Mouse (Mus musculus): ENCODE data around the gene Fads1. TPM values are rescaled to one million over a fixed set of nuclear protein-coding genes. Genes with fewer than 3 reads are reported as not detected.

The Fads1 gene
- polyA plus RNA-seq, 1 experiment from 2014 or later: 39.8 TPM

DNA sequence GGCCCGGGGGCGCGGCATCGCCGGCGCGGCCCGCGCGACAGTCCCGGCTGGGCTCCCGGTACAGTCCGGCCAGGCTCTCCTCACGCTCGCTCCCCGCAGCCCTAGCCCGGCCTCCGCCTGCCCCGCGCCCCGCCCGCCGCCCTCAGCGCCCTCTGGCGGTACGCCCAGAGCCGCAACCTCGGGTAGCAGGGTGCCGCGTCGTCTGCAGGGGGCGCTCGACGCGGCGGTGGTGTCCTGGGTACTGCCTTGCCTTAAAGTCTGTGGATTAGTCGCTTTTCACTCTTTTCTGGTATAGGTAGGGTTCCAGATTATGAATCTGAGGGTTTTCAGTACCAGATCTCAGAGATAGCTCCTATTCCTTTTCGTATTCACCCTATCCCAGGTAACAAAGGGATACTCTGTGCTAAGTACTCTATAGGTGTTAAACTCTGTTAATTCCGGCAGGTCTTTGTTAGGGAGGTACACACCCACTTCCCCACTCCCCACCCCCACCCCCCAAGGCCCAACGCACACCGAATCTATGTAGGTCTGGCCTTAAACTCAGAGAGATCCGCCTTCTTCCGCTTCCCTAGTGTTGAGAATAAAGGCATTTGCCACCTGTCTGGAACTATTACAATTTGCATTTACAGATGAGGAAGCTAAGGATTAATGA is 58.1 kb downstream of the Fads1 start, which contains the start of gene Myrf:
Gene Myrf, minus strand, starts transcription at position 95 of the 652 bp plus-strand sequence.
- H3K36me3 ChIP-seq (ENCODE audit: control insufficient read depth, insufficient read depth): no peaks in the 10 kb centered on the region
- H3K9me3 ChIP-seq (replicated peaks; ENCODE audit: control insufficient read depth, low read length): no peaks in the 10 kb centered on the region
- H3K4me1 ChIP-seq (ENCODE audit: control insufficient read depth, insufficient read depth, low read length): 0 out of 2 replicates have a peak, but pooled peaks cover 2% of the 10 kb centered on the region
- peak within 1 kb of the TSS; percentile 90 for H3K4me2 ChIP-seq (ENCODE audit: low read depth, low read length)
- peak within 1 kb of the TSS; percentile 71 for H3K9ac ChIP-seq (ENCODE audit: low read length)
- peak within 1 kb of the TSS; percentile 60 for H3K4me3 ChIP-seq (ENCODE audit: low read length)
- H3K27me3 ChIP-seq (ENCODE audit: control insufficient read depth, insufficient read depth, low read length): peaks cover 9% of the 10 kb centered on the region
- WGBS: 8% methylated on average over 43 of the region's 43 CpGs
- no peak within 1 kb of the TSS for H3K27ac ChIP-seq (ENCODE audit: low read length)
- peak; percentile 71 for ATAC-seq (replicated peaks; ENCODE audit: extremely low read depth, insufficient read depth, low FRiP score)

DNA sequence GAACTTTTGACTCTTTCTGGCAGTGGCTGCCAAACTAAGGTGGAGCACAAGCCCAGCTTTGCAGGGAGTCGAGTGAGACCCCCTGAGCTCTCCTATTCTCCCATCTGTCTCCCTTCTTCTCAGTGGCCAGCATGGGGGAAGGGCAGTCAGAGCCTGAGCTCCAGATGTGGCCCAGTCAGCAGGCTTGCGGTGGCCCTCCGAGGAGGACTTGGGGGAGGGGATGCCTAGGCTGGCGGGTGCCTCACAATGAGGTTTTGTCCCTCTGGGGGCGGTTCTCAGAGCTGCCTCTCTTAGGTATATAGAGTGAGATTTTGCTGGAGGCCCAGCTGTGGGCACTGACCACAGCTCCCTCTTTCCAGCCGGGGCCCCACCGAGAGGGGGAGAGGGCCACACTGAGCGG is 60.2 kb downstream of the Fads1 start:
- Histone ChIP-seq H3K4me2 (ENCODE audit: low read depth, low read length) (no peak overlapping the region), H3K27ac (ENCODE audit: low read length) (no peak overlapping the region), H3K4me3 (ENCODE audit: low read length) (no peak overlapping the region), H3K9me3 (replicated peaks; ENCODE audit: control insufficient read depth, low read length) (no peaks in the 10 kb centered on the region), H3K9ac (ENCODE audit: low read length) (no peak overlapping the region), H3K27me3 (ENCODE audit: control insufficient read depth, insufficient read depth, low read length) (peaks cover 9% of the 10 kb centered on the region), H3K36me3 (ENCODE audit: control insufficient read depth, insufficient read depth) (no peaks in the 10 kb centered on the region), H3K4me1 (ENCODE audit: control insufficient read depth, insufficient read depth, low read length) (peaks cover 5% of the 10 kb centered on the region; the same call in 1 of the 2 replicates)
- WGBS: 27% methylated on average over 8 of the region's 8 CpGs
- no peak for ATAC-seq (replicated peaks; ENCODE audit: extremely low read depth, insufficient read depth, low FRiP score)

DNA sequence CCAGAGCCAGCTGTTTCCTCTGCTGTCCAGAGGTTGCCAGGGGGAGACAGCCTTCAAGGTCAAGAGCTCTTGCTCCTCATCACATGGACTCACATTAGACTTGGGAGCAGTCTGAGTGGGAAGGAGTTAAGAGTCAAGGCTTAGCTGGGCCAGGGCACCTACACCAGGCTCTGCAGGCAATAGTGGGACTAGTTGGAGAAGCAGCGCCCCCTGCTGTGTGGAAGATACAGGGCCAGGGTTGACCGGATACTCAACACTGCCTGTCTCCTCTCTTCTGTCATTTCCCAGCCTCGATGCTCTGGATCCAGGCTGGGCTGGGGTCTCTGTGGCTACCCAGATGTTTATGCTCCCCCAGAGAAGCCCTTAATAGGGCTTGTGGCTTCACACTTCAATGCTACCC is 61.5 kb downstream of the Fads1 start:
- no peak overlapping the region for H3K4me2 ChIP-seq (ENCODE audit: low read depth, low read length)
- no peaks in the 10 kb centered on the region for H3K36me3 ChIP-seq (ENCODE audit: control insufficient read depth, insufficient read depth)
- ATAC-seq (replicated peaks; ENCODE audit: extremely low read depth, insufficient read depth, low FRiP score): no peak
- H3K27me3 ChIP-seq (ENCODE audit: control insufficient read depth, insufficient read depth, low read length): peaks cover 5% of the 10 kb centered on the region; the same call in 1 of the 2 replicates
- H3K4me3 ChIP-seq (ENCODE audit: low read length): no peak overlapping the region
- no peaks in the 10 kb centered on the region for H3K9me3 ChIP-seq (replicated peaks; ENCODE audit: control insufficient read depth, low read length)
- H3K9ac ChIP-seq (ENCODE audit: low read length): no peak overlapping the region
- H3K4me1 ChIP-seq (ENCODE audit: control insufficient read depth, insufficient read depth, low read length): peaks cover 9% of the 10 kb centered on the region; the same call in 1 of the 2 replicates
- H3K27ac ChIP-seq (ENCODE audit: low read length): no peak overlapping the region
- WGBS: 14% methylated on average over 3 of the region's 3 CpGs

Small RNAs within 50 kb of the gene (microRNA-seq; reads per million reads assigned to microRNA genes)
- gene Mir6993: not detected

Other genes starting within 250 kb of the Fads1 start
- gene Fth1, start 202.3 kb upstream of the Fads1 start, polyA plus RNA-seq (2015; fragmentation: Nextera tagmentation; extraction: Ambion mirVana): 1,934 and 2,252 TPM in 2 replicates
- gene Best1, start 181.3 kb upstream of the Fads1 start, polyA plus RNA-seq (2015; fragmentation: Nextera tagmentation; extraction: Ambion mirVana): 0.28 and 0.30 TPM in 2 replicates
- 22.1 and 24.0 TPM in 2 replicates for gene Rab3il1, start 181.2 kb upstream of the Fads1 start, polyA plus RNA-seq (2015; fragmentation: Nextera tagmentation; extraction: Ambion mirVana)
- 31.5 and 46.1 TPM in 2 replicates for gene Fads3, start 141.3 kb upstream of the Fads1 start, polyA plus RNA-seq (2015; fragmentation: Nextera tagmentation; extraction: Ambion mirVana)
- gene Fads2, start 81.1 kb upstream of the Fads1 start, polyA plus RNA-seq (2015; fragmentation: Nextera tagmentation; extraction: Ambion mirVana): 31.5 and 31.7 TPM in 2 replicates
- gene Tmem258, start 21.1 kb downstream of the Fads1 start, polyA plus RNA-seq (2015; fragmentation: Nextera tagmentation; extraction: Ambion mirVana): 323 and 360 TPM in 2 replicates
- 51.6 and 54.9 TPM in 2 replicates for gene Fen1, start 21.3 kb downstream of the Fads1 start, polyA plus RNA-seq (2015; fragmentation: Nextera tagmentation; extraction: Ambion mirVana)
- gene Myrf, start 57.9 kb downstream of the Fads1 start, polyA plus RNA-seq (2015; fragmentation: Nextera tagmentation; extraction: Ambion mirVana): 4.2 TPM in 2 replicates
- gene Dagla, start 122.0 kb downstream of the Fads1 start, polyA plus RNA-seq (2015; fragmentation: Nextera tagmentation; extraction: Ambion mirVana): 0.89 and 0.92 TPM in 2 replicates
- gene Syt7, start 206.2 kb downstream of the Fads1 start, polyA plus RNA-seq (2015; fragmentation: Nextera tagmentation; extraction: Ambion mirVana): 0.49 and 0.80 TPM in 2 replicates